Mouse (Mus musculus) CD4-positive naive resting alpha-beta T cell, adult 57 days (primary cell): ENCODE data around the gene Klhl2. TPM values are rescaled to one million over a fixed set of nuclear protein-coding genes. Genes with fewer than 3 reads are reported as not detected.

Source experiments
- total RNA-seq: library from RNA; stranded (reverse); gene quantifications from one replicate; pipeline ENCODE4 v1.2.4, GENCODE M21; 2023

Klhl2 gene
- 36.0 TPM for total RNA-seq

DNA sequence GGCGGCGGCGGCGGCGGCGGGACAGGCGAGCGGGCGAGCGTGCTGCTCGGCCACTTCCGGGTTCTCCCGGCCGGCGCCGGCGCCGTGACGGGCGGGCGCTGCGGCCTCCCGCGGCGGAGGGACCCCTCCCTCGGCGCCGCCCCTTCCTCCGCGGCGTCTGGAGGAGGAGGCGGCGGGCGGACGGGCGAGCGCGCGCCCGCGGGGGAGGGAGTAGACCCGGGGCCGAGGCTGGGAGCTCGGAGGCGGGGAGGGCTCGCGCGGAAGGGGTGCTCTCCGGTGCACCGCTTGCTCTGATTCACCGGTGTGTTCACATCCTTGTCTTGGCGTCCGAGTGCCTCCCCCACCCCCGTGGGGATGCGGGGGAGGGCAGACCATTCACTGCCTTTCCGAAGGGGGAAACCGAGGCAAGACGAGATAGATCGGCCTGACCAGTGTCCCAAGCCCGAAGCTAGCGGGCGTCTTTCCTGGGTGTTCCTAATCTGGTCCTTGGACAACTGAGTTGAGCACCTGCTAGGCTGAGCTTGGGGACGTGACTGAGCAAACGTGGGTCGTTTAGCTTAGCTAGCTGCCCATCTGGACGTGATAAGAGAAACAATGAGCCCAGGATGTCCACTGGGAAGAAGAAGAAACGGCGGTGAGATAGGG is at the start of gene Klhl2:
TSS of gene Klhl2 (minus strand) at position 121 of the 645 bp plus-strand sequence.

DNA sequence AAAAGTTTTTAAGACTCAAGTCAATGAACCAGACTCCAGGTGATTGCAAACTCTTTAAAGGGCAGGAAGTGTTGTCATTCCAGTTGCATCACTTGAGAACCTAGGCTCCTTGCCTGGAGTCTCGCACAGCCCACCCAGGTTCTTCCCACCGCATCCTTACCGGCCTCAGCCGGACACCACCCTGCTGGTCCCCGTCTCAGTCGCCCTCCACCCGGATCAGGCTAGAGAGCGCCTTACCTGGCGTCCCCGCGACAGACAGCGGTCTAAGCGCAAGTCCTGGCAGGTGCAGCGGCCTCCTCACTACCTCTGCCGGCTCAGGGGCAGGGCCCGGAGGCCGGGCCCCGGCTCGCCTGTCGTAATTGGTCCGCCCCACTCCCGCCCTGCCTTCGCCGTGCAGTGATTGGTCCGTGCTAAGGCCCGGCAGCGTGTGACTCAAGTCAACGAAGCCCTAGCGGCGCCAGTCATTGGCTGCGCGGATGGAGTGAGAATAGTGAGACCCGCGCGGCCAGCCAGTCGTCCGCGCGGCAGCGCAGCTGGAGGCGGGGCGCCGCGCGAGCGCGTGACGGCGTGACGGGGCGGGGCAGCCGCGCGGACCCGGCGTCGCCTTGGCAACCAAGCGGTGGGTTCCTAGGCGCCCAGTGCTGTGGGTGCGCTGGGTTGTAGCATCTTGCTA is 116.4 kb downstream of the Klhl2 start, which contains the start of gene Msmo1:
TSS of gene Msmo1 (minus strand) at position 522 of the 673 bp plus-strand sequence.

DNA sequence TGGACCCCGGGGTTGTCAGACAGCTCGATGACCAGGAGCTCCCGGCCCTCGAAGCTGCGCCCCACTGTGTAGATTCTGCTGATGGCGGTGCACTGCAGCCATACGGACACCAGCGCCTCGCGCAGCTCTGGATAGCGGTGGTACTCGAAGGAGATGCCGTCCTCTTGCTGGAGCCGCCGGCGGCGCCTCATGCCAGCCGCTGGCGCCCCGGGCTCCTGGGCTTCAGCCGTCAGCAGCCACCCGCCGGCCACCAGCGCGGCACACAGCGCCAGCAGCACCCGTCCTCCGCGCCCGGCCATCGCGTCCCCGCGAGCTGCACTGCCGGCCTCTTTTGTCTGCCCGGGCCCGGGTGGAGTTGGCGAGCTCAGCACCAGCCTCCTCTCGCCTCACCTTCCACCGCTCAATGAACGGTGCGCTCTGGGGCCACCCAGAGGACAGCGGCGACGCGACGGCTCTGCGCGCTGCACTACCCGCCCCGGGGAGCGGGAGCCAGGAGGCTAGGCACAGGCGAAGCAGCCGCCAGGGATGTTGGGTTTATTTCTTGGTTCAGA is 157.1 kb downstream of the Klhl2 start, which contains the start of gene Cpe:
TSS of gene Cpe (minus strand) at position 404 of the 551 bp plus-strand sequence.

Other genes with a start within 250 kb of the Klhl2 start
- gene Cpe, start 157.0 kb downstream of the Klhl2 start, total RNA-seq: 0.98 TPM
- gene Msmo1, start 116.2 kb downstream of the Klhl2 start, total RNA-seq: 44.9 TPM
- gene Tmem192, start 97.2 kb upstream of the Klhl2 start, total RNA-seq: 41.9 TPM
- gene Trim75, start 137.8 kb upstream of the Klhl2 start, total RNA-seq: not detected
- gene Trim61, start 168.5 kb upstream of the Klhl2 start, total RNA-seq: not detected
- not detected for gene Trim60, start 168.6 kb upstream of the Klhl2 start, total RNA-seq
- not detected for gene Apela, start 187.3 kb upstream of the Klhl2 start, total RNA-seq
- gene Gm10663, start 225.0 kb upstream of the Klhl2 start, total RNA-seq: not detected